8 mouse cellular contexts compared by ENCODE assay signal in the genomic region with DNA sequence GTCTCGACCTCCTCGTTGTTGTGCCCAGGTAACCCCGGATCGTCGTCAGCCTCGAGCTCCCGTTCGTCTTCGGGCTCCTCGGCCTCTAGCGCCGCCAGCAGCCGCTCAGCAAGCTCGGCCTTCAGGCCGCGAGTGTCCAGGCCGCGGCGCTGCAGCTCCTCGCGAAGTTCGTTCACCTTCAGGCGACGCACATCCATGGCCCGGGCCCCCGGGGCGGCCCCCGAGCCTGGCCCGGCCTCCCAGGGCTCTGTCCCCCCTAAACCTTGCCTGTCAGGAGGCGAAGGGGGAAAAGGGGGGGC. TPM values are rescaled to one million over a fixed set of nuclear protein-coding genes. Genes with fewer than 3 reads are reported as not detected.
DNase-seq lines count a peak whose midpoint lies in the region; ATAC-seq and TF ChIP-seq lines count a peak whose summit lies in the region.

No protein-coding gene starts in this region.

- no peak for DNase-seq in lung, adult 2 months
- no peak for DNase-seq in lung, postnatal 14 days
- no peak for DNase-seq in thymus, postnatal 4 days
- DNase-seq in ovary, postnatal 14 days (ENCODE audit: low spot score) = no peak

- TF ChIP-seq POLR2A in lung, adult 2 months (IDR thresholded peaks at IDR 0.05; ENCODE audit: borderline replicate concordance, extremely low read depth, low read depth, low read length) = peak; percentile 24; the same call in 1 of the 2 replicates

- no peaks in the 10 kb centered on the region for H3K9me3 ChIP-seq in embryonic facial prominence, embryonic 13.5 days
- no peaks in the 10 kb centered on the region for H3K9me3 ChIP-seq in intestine, embryonic 15.5 days
- no peaks in the 10 kb centered on the region for H3K9me3 ChIP-seq in neural tube, embryonic 13.5 days

- H3K4me1 ChIP-seq in lung, adult 2 months (ENCODE audit: control insufficient read depth, insufficient read depth, low read length) = peaks cover 11% of the 10 kb centered on the region; the same call in 1 of the 2 replicates
- H3K4me1 ChIP-seq in embryonic facial prominence, embryonic 13.5 days = peaks cover 22% of the 10 kb centered on the region
- peaks cover 16% of the 10 kb centered on the region; the same call in 1 of the 2 replicates for H3K4me1 ChIP-seq in intestine, embryonic 15.5 days (replicated peaks)
- H3K4me1 ChIP-seq in neural tube, embryonic 13.5 days (replicated peaks) = peaks cover 27% of the 10 kb centered on the region

- WGBS in lung, adult 2 months = 1% methylated on average over 30 of the region's 30 CpGs
- WGBS in embryonic facial prominence, embryonic 13.5 days = under 1% methylated on average over 30 of the region's 30 CpGs
- 1% methylated on average over 30 of the region's 30 CpGs for WGBS in intestine, embryonic 15.5 days
- WGBS in neural tube, embryonic 13.5 days = 1% methylated on average over 30 of the region's 30 CpGs

- H3K36me3 ChIP-seq in embryonic facial prominence, embryonic 13.5 days = peaks cover 43% of the 10 kb centered on the region
- H3K36me3 ChIP-seq in intestine, embryonic 15.5 days = peaks cover 20% of the 10 kb centered on the region
- peaks cover 19% of the 10 kb centered on the region for H3K36me3 ChIP-seq in neural tube, embryonic 13.5 days

- peak overlapping the region; percentile 98 for H3K27ac ChIP-seq in embryonic facial prominence, embryonic 13.5 days
- H3K27ac ChIP-seq in intestine, embryonic 15.5 days = peak overlapping the region; percentile 98
- peak overlapping the region; percentile 95 for H3K27ac ChIP-seq in neural tube, embryonic 13.5 days (replicated peaks)

- peak overlapping the region; percentile 80 for H3K4me3 ChIP-seq in lung, adult 2 months (replicated peaks; ENCODE audit: extremely low read depth, low read depth, low read length)
- peak overlapping the region; percentile 98 for H3K4me3 ChIP-seq in embryonic facial prominence, embryonic 13.5 days
- H3K4me3 ChIP-seq in intestine, embryonic 15.5 days (replicated peaks) = peak overlapping the region; percentile 77
- H3K4me3 ChIP-seq in neural tube, embryonic 13.5 days = peak overlapping the region; percentile 99

- ATAC-seq in embryonic facial prominence, embryonic 13.5 days (ENCODE audit: insufficient number of reproducible peaks, insufficient read depth, low FRiP score, low TSS enrichment, low read depth) = peak; percentile 0; the same call in 1 of the 2 replicates
- no peak for ATAC-seq in intestine, embryonic 15.5 days
- ATAC-seq in neural tube, embryonic 13.5 days (ENCODE audit: low read depth) = no peak
- ATAC-seq in granulocyte monocyte progenitor cell, adult 5-6 weeks (replicated peaks; ENCODE audit: poor library complexity, severe bottlenecking) = no peak

- H3K4me2 ChIP-seq in embryonic facial prominence, embryonic 13.5 days = peak overlapping the region; percentile 91
- peak overlapping the region; percentile 79; the same call in 1 of the 2 replicates for H3K4me2 ChIP-seq in intestine, embryonic 15.5 days (replicated peaks)
- peak overlapping the region; percentile 89 for H3K4me2 ChIP-seq in neural tube, embryonic 13.5 days

- peak overlapping the region; percentile 99 for H3K9ac ChIP-seq in embryonic facial prominence, embryonic 13.5 days
- peak overlapping the region; percentile 92 for H3K9ac ChIP-seq in intestine, embryonic 15.5 days
- H3K9ac ChIP-seq in neural tube, embryonic 13.5 days = peak overlapping the region; percentile 99

- no peaks in the 10 kb centered on the region for H3K27me3 ChIP-seq in embryonic facial prominence, embryonic 13.5 days
- H3K27me3 ChIP-seq in intestine, embryonic 15.5 days (replicated peaks) = no peaks in the 10 kb centered on the region
- no peaks in the 10 kb centered on the region for H3K27me3 ChIP-seq in neural tube, embryonic 13.5 days

- TF ChIP-seq CTCF in lung, adult 2 months (IDR thresholded peaks at IDR 0.05; ENCODE audit: insufficient read depth, low read length) = no peak

RNA-seq across cellular contexts. Expression of gene Hnrnpul1, which starts 0.2 kb away (rescaled TPM):
- 43.8 and 49.9 TPM in 2 replicates for polyA plus RNA-seq in lung, adult 2 months (2012; rRNA removed)
- polyA plus RNA-seq in embryonic facial prominence, embryonic 13.5 days (2015; fragmentation: Nextera tagmentation; extraction: Ambion mirVana) = 68.4 and 72.9 TPM in 2 replicates
- polyA plus RNA-seq in intestine, embryonic 15.5 days (2015; fragmentation: Nextera tagmentation; extraction: Ambion mirVana) = 43.9 and 51.5 TPM in 2 replicates
- 45.1 and 51.1 TPM in 2 replicates for polyA plus RNA-seq in neural tube, embryonic 13.5 days (2015; fragmentation: Nextera tagmentation; extraction: Ambion mirVana)
- 146 and 152 TPM in 2 replicates for total RNA-seq in granulocyte monocyte progenitor cell, adult 5-6 weeks (2014; fragmentation: Nextera tagmentation)
- 146 and 175 TPM in 2 replicates for total RNA-seq in granulocyte monocyte progenitor cell, adult 5-6 weeks (2017)

RNA-seq across cellular contexts. Expression of gene Axl, which starts 34.1 kb away (rescaled TPM):
- 91.8 and 92.0 TPM in 2 replicates for polyA plus RNA-seq in lung, adult 2 months (2012; rRNA removed)
- 80.8 and 84.2 TPM in 2 replicates for polyA plus RNA-seq in embryonic facial prominence, embryonic 13.5 days (2015; fragmentation: Nextera tagmentation; extraction: Ambion mirVana)
- polyA plus RNA-seq in intestine, embryonic 15.5 days (2015; fragmentation: Nextera tagmentation; extraction: Ambion mirVana) = 69.8 and 71.5 TPM in 2 replicates
- 25.4 and 26.7 TPM in 2 replicates for polyA plus RNA-seq in neural tube, embryonic 13.5 days (2015; fragmentation: Nextera tagmentation; extraction: Ambion mirVana)
- 1.0 and 4.0 TPM in 2 replicates for total RNA-seq in granulocyte monocyte progenitor cell, adult 5-6 weeks (2014; fragmentation: Nextera tagmentation)
- 0.43 and 5.5 TPM in 2 replicates for total RNA-seq in granulocyte monocyte progenitor cell, adult 5-6 weeks (2017)

RNA-seq across cellular contexts. Expression of gene Ccdc97, which starts 35.5 kb away (rescaled TPM):
- 60.0 and 69.2 TPM in 2 replicates for polyA plus RNA-seq in lung, adult 2 months (2012; rRNA removed)
- polyA plus RNA-seq in embryonic facial prominence, embryonic 13.5 days (2015; fragmentation: Nextera tagmentation; extraction: Ambion mirVana) = 24.1 and 26.3 TPM in 2 replicates
- polyA plus RNA-seq in intestine, embryonic 15.5 days (2015; fragmentation: Nextera tagmentation; extraction: Ambion mirVana) = 18.5 and 19.3 TPM in 2 replicates
- 33.0 and 38.2 TPM in 2 replicates for polyA plus RNA-seq in neural tube, embryonic 13.5 days (2015; fragmentation: Nextera tagmentation; extraction: Ambion mirVana)
- total RNA-seq in granulocyte monocyte progenitor cell, adult 5-6 weeks (2014; fragmentation: Nextera tagmentation) = 35.6 and 51.7 TPM in 2 replicates
- total RNA-seq in granulocyte monocyte progenitor cell, adult 5-6 weeks (2017) = 8.9 and 14.8 TPM in 2 replicates
